Mouse (Mus musculus): ENCODE data around the gene Slc25a47. TPM values are rescaled to one million over a fixed set of nuclear protein-coding genes. Genes with fewer than 3 reads are reported as not detected.
A peak's percentile ranks its signal among the peaks of the same experiment; 100 is the strongest.

Slc25a47 gene
- 11.9 and 12.4 TPM in 2 replicates for polyA plus RNA-seq (2015; fragmentation: Nextera tagmentation; extraction: Ambion mirVana)

DNA sequence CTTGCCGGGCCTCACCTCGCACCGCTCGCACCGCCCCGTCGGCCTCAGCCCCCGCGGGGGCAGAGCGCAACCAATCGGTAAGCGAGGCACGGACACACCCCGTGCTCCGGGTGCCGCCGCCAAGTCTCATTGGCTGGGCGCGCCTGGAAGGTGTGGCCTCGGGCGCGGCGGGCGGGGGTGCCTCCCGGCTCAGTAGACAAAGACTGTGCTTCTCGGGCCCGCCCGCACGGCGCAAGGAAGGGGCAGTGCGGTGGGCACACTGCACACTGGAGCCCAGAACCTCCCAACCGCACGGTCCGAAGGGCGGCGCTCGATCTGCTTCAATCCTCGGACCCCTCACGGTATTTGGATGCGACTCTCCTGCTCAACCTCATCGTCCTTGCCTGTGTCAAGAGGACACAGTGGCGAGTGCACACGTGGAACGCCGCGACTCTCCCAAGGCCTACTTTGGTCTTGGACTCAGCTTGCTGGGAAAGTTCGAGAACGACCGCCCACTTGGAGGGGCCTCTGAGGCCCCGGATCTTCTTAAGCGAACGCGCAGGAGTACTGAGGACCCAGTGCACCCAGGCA, at the start of gene Slc25a47, which contains the start of gene Slc25a29:
TSS of gene Slc25a47 (plus strand) at position 207 of the 570 bp plus-strand sequence.
TSS of gene Slc25a29 (minus strand) at position 44 of the 570 bp plus-strand sequence.
- H3K4me2 ChIP-seq (replicated peaks), result peak within 1 kb of the TSS; percentile 94
- ATAC-seq, result peak; percentile 99
- no peaks in the 10 kb centered on the region; the same call in 1 of the 2 replicates for H3K27me3 ChIP-seq
- peaks cover 54% of the 10 kb centered on the region for H3K4me1 ChIP-seq (replicated peaks)
- peak within 1 kb of the TSS; percentile 79 for H3K9ac ChIP-seq (replicated peaks)
- H3K36me3 ChIP-seq, result peaks cover 4% of the 10 kb centered on the region
- H3K27ac ChIP-seq, result peak within 1 kb of the TSS; percentile 74
- under 1% methylated on average over 52 of the region's 53 CpGs for WGBS
- H3K4me3 ChIP-seq (replicated peaks), result peak within 1 kb of the TSS; percentile 65
- H3K9me3 ChIP-seq, result no peaks in the 10 kb centered on the region

DNA sequence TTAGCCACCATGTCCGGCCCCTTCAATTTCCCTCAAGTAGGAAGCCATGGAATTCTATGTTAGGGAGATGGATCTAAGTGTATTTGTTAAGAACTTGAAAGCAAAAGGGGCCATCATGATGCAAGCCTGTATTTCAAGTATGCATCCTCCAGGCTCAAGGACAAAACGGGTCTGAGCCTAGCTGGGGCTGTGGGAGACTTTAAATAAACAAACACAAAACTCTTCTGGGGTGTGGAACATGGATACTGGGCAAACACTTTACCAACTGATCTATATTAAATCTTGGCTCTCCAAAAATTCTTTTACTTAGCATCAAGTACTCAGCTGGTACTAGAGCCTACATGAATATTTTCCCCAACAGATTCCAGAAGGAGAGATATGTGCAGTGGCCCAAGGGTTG, 48.5 kb upstream of the Slc25a47 start:
- no peak overlapping the region for H3K4me2 ChIP-seq (replicated peaks)
- 96% methylated on average over 2 of the region's 2 CpGs for WGBS
- no peak for ATAC-seq
- peaks cover 20% of the 10 kb centered on the region for H3K4me1 ChIP-seq (replicated peaks)
- H3K27me3 ChIP-seq, result no peaks in the 10 kb centered on the region
- no peak overlapping the region for H3K9ac ChIP-seq (replicated peaks)
- peaks cover 17% of the 10 kb centered on the region for H3K36me3 ChIP-seq
- peaks cover 7% of the 10 kb centered on the region; the same call in 1 of the 2 replicates for H3K9me3 ChIP-seq
- H3K27ac ChIP-seq, result no peak overlapping the region
- no peak overlapping the region for H3K4me3 ChIP-seq (replicated peaks)

DNA sequence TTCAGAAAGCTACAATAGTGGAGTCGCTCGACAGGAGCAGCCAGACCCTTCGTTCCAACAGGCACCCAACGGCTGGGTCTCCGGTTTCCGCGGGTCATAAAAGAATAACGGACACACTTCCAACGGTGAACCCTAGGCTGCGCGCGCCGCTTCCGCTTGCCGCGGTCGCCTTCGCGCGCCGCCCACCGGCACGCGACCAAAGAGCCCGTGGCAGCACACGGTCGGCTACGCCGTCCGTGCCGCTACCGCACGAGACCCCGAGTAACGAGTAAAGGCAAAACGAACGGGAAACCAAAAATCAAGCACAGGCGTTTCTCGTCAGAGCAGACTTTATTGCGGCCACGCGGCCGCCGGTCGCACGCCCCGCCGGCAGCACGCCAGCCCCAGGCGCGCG, 43.7 kb upstream of the Slc25a47 start:
- Histone ChIP-seq H3K4me1 (replicated peaks) (peaks cover 41% of the 10 kb centered on the region), H3K9ac (replicated peaks) (peak overlapping the region; percentile 80), H3K4me2 (replicated peaks) (peak overlapping the region; percentile 60), H3K36me3 (no peaks in the 10 kb centered on the region), H3K27me3 (no peaks in the 10 kb centered on the region), H3K9me3 (no peaks in the 10 kb centered on the region), H3K4me3 (replicated peaks) (peak overlapping the region; percentile 100), H3K27ac (peak overlapping the region; percentile 98)
- ATAC-seq, result peak; percentile 24
- WGBS, result under 1% methylated on average over 48 of the region's 52 CpGs

DNA sequence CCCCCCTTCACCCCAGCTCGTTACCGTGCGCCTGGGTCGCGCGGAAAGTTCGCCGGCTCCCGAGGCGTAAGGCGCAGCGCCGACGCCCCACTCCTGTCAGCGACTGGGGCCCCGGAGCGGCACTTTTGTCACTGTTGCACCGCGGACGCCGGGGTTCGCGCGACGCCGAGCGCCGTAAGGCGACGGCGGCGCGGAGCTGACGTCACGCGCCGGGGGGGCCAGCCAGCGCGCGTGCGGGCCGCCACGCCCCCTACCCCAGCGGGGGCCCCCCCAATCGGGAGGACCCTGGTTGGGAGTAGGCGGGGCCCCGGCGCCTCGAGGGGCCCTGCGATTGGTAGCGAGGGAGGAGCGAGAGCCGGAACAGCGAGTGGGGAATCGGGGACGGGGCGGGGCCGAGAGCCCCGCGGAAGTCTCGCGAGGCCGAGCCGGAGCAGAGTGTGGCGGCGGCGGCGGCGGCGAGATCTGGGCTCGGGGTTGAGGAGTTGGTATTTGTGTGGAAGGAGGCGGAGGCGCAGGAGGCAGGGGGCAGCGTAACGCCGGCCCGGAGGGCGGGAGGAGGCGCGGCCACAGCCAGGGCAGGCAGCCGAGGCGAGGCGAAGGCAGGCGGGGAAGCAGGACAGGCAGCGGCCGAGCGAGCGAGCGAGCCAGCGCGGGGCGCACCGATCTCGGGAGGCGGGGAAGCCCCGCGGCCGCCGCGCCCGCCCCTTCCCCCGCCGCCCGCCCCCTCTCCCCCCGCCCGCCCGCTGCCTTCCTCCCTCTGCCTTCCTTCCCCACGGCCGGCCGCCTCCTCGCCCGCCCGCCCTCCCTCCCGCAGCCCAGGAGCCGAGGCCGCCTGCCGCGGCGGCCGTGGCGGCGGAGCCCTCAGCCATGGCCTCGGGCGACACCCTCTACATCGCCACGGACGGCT, 43.0 kb upstream of the Slc25a47 start, which contains the start of gene Yy1:
TSS of gene Yy1 (plus strand) at position 428 of the 907 bp plus-strand sequence.
- WGBS, result under 1% methylated on average over 85 of the region's 127 CpGs
- H3K9ac ChIP-seq (replicated peaks), result peak within 1 kb of the TSS; percentile 93
- no peaks in the 10 kb centered on the region for H3K27me3 ChIP-seq
- peaks cover 44% of the 10 kb centered on the region for H3K4me1 ChIP-seq (replicated peaks)
- H3K9me3 ChIP-seq, result no peaks in the 10 kb centered on the region
- peak within 1 kb of the TSS; percentile 98 for H3K27ac ChIP-seq
- peak; percentile 93 for ATAC-seq
- H3K36me3 ChIP-seq, result no peaks in the 10 kb centered on the region
- H3K4me2 ChIP-seq (replicated peaks), result peak within 1 kb of the TSS; percentile 60
- peak within 1 kb of the TSS; percentile 100 for H3K4me3 ChIP-seq (replicated peaks)

DNA sequence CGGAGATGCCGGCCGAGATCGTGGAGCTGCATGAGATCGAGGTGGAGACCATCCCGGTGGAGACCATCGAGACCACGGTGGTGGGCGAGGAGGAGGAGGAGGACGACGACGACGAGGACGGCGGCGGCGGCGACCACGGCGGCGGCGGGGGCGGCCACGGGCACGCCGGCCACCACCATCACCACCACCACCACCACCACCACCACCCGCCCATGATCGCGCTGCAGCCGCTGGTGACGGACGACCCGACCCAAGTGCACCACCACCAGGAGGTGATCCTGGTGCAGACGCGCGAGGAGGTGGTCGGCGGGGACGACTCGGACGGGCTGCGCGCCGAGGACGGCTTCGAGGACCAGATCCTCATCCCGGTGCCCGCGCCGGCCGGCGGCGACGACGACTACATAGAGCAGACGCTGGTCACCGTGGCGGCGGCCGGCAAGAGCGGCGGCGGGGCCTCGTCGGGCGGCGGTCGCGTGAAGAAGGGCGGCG, 42.3 kb upstream of the Slc25a47 start:
- H3K9me3 ChIP-seq, result no peaks in the 10 kb centered on the region
- no peaks in the 10 kb centered on the region for H3K27me3 ChIP-seq
- H3K27ac ChIP-seq, result peak overlapping the region; percentile 98
- peak overlapping the region; percentile 100 for H3K4me3 ChIP-seq (replicated peaks)
- peak overlapping the region; percentile 93 for H3K9ac ChIP-seq (replicated peaks)
- H3K4me1 ChIP-seq (replicated peaks), result peaks cover 50% of the 10 kb centered on the region
- peak; percentile 18 for ATAC-seq
- WGBS, result under 1% methylated on average over 41 of the region's 71 CpGs
- H3K4me2 ChIP-seq (replicated peaks), result peak overlapping the region; percentile 51
- no peaks in the 10 kb centered on the region for H3K36me3 ChIP-seq

DNA sequence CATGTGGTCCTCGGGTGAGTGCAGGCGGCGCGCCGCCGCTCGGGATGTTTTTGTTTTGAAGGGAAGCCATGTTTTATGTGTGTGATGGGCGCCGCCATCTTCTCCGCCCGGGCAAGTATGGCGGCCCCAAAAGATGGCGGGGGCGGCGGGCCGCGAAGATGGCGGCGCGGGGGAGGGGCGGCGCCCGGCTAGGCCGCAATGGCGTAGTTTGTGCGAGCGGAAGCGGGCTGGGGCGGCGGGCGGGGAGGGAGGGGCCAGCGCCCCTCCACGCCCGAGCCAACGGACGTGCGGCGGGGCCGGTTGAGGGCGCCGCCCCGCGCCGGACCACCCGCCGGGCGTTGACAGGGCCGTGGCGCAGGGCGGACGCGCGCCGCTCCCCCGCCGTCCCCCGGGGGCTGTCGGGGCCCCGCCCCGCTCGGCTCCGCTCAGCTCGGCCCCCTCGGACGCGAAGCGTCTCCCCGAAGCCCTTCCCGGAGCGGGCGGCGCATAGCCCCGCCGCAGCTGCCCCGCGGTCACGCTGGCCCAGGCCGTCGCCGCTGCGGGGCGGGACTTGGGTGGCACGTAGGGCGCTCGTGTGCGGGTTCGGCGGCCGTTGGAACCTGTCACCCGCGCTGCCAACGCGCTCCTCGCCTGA, 41.7 kb upstream of the Slc25a47 start:
- peaks cover 54% of the 10 kb centered on the region for H3K4me1 ChIP-seq (replicated peaks)
- H3K9ac ChIP-seq (replicated peaks), result peak overlapping the region; percentile 93
- peak overlapping the region; percentile 83 for H3K4me2 ChIP-seq (replicated peaks)
- under 1% methylated on average over 67 of the region's 94 CpGs for WGBS
- peak; percentile 64 for ATAC-seq
- no peaks in the 10 kb centered on the region for H3K36me3 ChIP-seq
- H3K27ac ChIP-seq, result peak overlapping the region; percentile 98
- H3K9me3 ChIP-seq, result no peaks in the 10 kb centered on the region
- H3K4me3 ChIP-seq (replicated peaks), result peak overlapping the region; percentile 100
- no peaks in the 10 kb centered on the region for H3K27me3 ChIP-seq

DNA sequence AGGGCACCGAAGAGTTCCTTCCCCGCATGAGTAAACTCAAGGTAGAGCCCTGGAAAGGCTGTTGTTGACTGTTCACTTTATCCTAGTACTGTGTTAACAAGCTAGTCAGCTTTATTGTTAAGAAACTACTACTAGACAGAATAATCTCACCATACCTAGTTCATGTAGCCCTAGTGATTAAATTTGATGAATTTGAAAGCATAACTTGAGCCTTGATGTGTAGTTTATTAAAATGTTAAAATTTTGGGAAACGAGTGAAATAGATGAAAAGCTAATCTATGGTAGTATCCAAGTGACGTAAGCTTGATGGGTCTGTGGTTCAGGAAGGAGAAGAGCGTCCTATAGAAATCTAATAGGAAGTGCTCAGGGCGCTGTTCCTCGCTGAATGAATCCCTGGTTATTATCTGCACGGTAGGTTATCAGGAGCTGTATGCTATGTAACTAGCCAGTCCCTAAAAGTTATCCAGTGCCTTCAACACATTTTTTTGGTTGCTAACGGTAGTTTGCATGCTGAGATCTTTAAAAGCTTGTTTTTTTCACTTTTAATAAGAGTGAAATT, 40.8 kb upstream of the Slc25a47 start:
- ATAC-seq, result no peak
- no peaks in the 10 kb centered on the region for H3K9me3 ChIP-seq
- 18% methylated on average over 9 of the region's 9 CpGs for WGBS
- H3K27ac ChIP-seq, result peak overlapping the region; percentile 98
- peak overlapping the region; percentile 93 for H3K9ac ChIP-seq (replicated peaks)
- no peaks in the 10 kb centered on the region for H3K36me3 ChIP-seq
- H3K4me3 ChIP-seq (replicated peaks), result peak overlapping the region; percentile 100
- H3K4me1 ChIP-seq (replicated peaks), result peaks cover 50% of the 10 kb centered on the region
- peak overlapping the region; percentile 83 for H3K4me2 ChIP-seq (replicated peaks)
- no peaks in the 10 kb centered on the region for H3K27me3 ChIP-seq

DNA sequence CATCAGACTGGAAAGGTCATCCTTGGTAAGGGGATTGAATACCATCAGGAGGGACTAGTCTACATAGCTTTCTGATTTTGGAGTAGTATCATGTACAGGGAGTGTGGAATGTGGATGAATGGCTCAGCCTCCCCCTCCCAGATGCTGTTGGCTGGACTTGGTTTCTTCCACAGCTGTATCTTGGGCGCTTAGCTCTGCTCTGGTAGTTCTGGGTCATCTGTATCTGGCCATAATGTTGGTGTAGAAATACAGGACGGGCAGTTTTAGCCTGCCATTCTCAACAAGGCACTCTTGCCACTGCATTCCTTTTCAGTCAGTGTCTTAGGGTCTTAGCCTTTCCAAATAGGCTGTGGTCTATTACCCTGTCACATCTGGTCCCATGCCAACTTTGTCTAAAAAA, 34.2 kb upstream of the Slc25a47 start:
- Histone ChIP-seq H3K27me3 (no peaks in the 10 kb centered on the region), H3K4me3 (replicated peaks) (no peak overlapping the region), H3K9ac (replicated peaks) (no peak overlapping the region), H3K27ac (no peak overlapping the region), H3K9me3 (no peaks in the 10 kb centered on the region), H3K36me3 (0 out of 2 replicates have a peak, but pooled peaks cover 3% of the 10 kb centered on the region), H3K4me1 (replicated peaks) (peaks cover 41% of the 10 kb centered on the region), H3K4me2 (replicated peaks) (no peak overlapping the region)
- no peak for ATAC-seq
- 74% methylated on average over 2 of the region's 2 CpGs for WGBS

DNA sequence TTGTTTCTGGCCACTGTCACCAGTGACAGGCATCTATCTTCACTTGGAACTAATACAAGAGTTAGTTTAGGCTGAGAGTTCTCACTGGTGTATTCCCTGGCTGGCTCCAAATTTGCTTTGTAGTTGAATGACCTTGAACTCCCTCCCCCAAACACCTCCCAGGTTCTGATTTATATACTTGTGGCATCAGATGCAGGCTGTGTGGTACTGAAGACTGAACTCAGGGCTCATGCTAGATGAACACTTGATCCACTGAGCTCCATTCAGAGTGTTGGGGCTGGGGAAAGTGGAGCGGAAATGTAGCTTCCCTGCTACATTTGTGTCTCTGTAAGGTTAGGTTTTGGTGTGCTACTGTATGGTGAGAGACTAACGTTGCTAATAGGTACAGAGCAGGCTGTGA, 31.5 kb upstream of the Slc25a47 start:
- no peak overlapping the region for H3K4me2 ChIP-seq (replicated peaks)
- WGBS, result 86% methylated on average over 2 of the region's 2 CpGs
- peaks cover 16% of the 10 kb centered on the region; the same call in 1 of the 2 replicates for H3K36me3 ChIP-seq
- H3K9ac ChIP-seq (replicated peaks), result no peak overlapping the region
- H3K4me3 ChIP-seq (replicated peaks), result no peak overlapping the region
- H3K4me1 ChIP-seq (replicated peaks), result peaks cover 23% of the 10 kb centered on the region
- ATAC-seq, result no peak
- H3K9me3 ChIP-seq, result no peaks in the 10 kb centered on the region
- no peaks in the 10 kb centered on the region for H3K27me3 ChIP-seq
- no peak overlapping the region for H3K27ac ChIP-seq

DNA sequence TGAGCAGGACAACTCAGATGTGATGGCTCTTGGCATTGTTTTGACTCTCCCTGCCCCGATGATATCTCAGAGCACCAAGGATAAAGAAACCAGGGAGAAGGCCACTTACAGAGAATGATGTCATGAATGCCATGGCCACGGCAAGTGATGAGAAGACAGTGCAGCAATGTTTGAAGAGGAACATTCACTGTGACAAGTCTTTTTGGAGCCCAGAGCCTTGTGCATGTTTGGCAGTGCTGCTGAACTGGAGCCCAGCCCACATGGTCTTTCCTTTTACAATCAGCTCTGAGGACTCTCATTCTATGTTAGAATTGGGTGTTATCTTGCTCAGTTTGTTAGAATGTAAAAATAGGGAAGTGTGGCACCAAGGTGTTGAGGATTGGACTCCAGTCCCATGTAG, 27.4 kb upstream of the Slc25a47 start:
- Histone ChIP-seq H3K27me3 (no peaks in the 10 kb centered on the region), H3K27ac (no peak overlapping the region), H3K36me3 (peaks cover 16% of the 10 kb centered on the region), H3K4me1 (replicated peaks) (0 out of 2 replicates have a peak, but pooled peaks cover 4% of the 10 kb centered on the region), H3K4me2 (replicated peaks) (no peak overlapping the region), H3K4me3 (replicated peaks) (no peak overlapping the region), H3K9me3 (no peaks in the 10 kb centered on the region), H3K9ac (replicated peaks) (no peak overlapping the region)
- WGBS, result 84% methylated on average over 2 of the region's 2 CpGs
- ATAC-seq, result no peak

DNA sequence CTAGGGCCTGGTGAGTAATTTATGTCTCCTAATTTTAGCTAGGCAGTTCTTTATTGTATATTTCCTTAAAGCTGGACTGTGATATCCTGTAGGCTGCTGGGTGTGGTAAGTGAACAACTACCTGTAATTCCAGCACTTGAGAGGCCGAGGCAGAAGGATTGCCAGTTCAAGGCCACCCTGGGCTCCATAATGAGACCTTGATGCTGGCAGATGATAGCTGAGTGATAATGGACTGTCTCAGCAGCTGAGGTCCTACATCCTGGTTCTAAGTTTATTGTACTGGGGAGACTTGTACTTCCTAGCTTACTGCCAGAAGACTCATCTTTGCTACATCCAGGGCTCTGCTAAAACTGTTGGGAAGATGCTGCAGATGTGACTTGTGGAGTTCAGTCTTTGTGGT, 26.1 kb upstream of the Slc25a47 start:
- Histone ChIP-seq H3K9ac (replicated peaks) (no peak overlapping the region), H3K4me2 (replicated peaks) (no peak overlapping the region), H3K36me3 (peaks cover 28% of the 10 kb centered on the region), H3K4me1 (replicated peaks) (0 out of 2 replicates have a peak, but pooled peaks cover 4% of the 10 kb centered on the region), H3K4me3 (replicated peaks) (no peak overlapping the region), H3K9me3 (no peaks in the 10 kb centered on the region), H3K27me3 (no peaks in the 10 kb centered on the region), H3K27ac (no peak overlapping the region)
- 93% methylated on average over 1 of the region's 1 CpGs for WGBS
- ATAC-seq, result no peak
